Mouse (Mus musculus): ENCODE results near the gene Sash3.

The Sash3 gene

DNA sequence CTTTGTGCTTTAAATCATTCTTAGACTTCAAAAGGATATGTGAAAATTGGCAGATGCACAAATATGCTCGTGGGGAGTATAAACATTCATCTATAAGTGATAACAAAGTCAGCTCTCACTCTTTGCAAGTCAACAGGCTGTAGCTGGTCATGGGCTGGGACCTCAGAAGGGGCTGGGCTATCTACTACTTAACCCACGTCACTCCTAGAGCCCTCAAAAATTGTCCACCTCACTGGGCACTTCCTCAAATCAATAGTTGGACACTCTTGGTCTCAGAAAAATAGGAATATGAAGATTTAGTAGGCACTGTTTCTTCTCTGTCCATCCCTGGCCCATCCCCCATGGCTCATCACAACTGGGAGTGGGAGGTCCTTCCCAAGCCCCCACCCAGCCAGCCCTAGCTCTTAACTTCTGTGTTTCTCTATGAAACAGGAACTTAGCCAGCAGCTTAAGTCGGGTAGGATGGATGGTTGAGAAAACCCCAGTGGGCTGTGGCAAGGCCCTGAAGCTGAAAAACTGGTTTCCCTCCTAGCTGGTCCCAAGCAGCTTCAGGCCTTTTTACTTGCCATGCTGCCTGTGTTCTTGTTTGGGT lies 5.9 kb upstream of the Sash3 start:
- DNase-seq (ENCODE audit: low read depth, low spot score): no peak

DNA sequence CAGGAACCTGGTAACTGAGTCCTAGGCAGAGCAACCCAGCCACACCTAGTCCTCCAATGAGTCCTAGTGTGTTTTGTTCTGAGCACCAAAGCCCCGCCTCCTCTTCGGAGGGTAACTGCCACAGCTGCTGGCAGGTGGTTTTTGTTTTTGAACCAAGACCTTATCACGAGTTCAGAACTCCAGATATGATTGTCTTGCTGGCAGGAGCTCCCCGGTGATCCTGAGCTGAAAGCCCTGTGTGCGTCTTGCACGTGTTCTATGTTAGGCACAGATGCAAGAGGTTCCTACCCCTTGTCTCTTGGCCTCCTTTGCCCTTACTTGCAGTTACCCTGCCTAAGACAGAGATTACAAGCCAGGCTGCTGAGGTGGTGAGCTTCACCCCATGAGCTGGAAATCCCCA lies 4.8 kb upstream of the Sash3 start:
- DNase-seq (ENCODE audit: low read depth, low spot score): no peak

DNA sequence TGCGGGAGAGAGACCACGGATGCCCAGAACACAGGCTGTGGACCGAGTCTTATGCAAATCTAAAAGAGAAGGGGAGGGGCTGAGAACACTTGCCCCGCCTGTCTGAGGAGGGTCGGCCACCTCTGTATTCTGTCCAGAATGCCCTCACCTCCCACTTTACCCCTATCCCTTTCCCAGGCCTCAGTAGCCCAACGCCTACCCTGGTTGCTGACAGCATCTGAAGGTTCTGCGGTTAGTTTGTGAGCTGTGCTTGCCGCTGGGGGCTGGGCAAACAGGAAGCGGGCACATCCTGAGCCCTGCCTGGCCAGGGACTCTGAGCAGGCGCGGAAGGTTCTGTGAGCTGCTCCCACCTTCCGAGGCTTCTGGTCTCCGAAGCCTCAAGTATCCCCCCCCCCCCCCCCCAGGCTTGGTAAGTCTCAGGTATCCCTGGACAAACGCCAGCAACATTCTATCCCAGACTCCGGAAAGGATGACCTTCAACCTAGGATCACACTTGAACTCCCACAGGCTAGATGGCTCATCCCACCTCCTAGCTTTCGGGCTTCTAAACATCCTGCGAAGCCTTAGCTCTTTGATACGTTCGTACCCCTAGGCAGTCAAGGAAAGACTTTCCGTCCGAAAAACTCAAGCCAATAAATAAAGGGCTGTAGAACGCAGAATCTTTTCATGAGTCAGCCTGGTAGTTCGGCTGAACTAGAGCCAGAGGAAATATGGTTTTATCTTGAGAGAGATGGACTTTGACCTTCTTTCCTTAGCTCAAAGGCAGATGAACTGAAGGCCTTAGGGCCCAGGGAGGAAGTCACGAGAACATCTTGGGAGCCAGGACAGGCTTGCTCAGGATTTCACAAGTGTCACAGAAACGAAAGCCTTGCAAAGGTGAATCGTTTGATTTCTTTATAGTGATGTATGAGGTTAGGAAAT lies 2.6 kb upstream of the Sash3 start:
- no peak for DNase-seq (ENCODE audit: low read depth, low spot score)

DNA sequence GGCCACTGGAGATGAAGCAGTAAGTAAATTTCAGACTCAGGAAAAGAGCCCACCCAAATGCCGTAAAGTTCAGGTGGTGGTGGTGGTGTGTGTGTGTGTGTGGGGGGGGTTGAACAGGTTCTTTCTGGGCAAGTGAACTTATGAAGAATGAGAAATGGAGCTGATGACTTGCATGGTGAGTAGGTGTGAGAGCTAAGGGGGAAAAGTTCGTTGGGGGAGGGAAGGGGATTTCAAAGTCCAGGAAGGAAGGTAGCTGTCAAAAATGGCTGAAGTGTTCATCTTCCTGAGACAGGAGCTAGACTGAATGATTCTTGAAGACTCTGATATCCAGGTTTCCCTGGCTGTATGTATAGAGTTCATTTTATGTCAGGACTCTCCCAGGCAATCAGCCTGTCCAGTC lies 990 bp downstream of the Sash3 start:
- DNase-seq (ENCODE audit: low read depth, low spot score): no peak

DNA sequence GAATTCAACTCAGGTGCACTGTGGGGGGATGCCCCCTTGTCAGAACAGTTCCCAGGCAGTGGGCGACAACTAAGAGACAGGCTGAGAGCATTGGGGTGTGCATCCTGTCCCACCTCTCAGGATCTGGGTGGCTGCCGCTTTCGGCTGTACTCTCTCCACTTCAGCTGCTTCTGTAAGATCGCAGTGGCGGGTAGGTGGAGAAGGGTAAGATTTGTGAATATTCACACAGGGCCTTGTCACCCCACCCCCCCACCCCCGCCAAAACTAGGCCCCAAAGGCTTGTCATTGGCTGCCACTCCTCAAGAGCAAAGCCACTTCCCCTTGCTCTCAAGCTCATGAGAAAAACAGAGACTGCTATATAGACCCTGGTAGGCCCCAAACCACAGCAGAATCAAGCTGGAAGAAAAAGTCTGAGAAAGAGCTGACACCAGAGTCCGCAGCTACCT lies 1.5 kb downstream of the Sash3 start:
- no peak for DNase-seq (ENCODE audit: low read depth, low spot score)

DNA sequence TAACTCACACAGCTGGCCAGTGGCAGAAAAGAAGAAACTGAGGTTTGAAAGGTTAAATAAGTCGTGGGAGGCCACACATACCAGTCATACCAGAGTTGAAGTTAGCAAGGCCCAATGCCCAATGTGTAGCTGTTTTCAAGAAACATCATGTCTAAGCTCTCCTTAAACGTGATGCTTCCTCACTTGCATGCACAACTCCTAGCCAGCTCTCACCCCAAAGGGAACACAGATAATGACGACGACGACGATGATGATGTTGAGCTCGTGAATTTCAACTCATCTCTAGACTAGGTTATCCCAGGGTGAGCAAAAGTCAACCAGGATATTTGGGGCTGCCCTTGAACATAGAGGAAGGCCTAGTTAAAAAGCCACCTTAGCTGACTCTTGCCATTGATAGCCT lies 5.9 kb downstream of the Sash3 start:
- DNase-seq (ENCODE audit: low read depth, low spot score): no peak

DNA sequence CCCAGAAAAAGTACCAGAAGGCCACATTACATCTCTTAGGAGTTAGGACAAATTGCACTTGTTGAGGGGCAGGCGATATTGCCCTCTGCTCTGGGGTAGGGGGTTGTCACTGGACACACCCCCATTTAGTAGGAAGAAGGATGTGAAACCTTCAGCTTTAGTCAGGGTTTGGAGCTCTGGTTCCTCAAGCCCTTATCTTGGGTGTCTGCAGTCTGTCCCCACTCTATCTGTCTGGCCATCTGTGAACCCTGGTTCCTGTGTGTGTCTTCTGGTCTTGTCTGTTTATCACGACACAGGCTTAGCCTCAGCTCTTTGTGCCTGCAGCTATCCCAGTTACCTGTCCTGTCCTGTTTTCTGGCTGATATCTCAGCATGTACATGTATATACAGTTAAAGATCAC lies 7.2 kb downstream of the Sash3 start:
- no peak for DNase-seq (ENCODE audit: low read depth, low spot score)

DNA sequence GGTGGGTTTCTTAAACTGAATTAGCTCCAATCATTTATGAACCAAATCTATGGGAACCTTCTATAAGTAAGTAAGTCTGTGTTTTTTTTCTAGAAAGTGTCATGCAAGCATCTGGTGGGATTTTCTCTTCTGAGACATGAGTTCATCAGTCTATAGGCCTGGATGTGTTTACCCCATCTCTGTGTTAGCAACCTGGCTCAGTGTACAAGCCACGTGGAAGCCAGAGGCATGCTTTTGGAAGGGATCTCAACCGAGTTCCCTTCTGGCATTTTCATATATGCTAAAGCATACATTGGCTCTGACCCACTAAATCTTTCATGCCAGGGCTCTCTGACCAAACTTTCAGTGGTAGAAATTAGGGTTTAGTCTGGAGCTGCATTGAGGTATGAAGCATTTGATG lies 7.7 kb downstream of the Sash3 start:
- DNase-seq (ENCODE audit: low read depth, low spot score): no peak

DNA sequence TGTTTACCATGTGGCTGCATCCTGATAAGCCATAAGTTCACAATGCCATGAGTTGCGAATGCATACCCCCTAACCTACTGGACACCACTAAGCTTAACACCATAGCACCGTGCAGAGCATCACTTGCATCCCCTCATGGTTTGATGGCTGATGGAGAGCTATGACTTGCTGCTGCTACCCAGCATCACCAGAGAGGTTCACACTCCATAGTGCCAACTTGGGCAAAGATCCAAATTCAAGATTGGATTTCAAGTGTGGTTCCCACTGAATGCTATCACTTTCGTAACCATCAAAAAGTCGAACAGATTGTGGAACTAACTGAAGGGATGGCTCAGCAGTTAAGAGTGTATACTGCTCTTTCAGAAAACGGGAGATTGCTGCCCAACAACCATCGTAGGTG lies 9.3 kb downstream of the Sash3 start:
- DNase-seq (ENCODE audit: low read depth, low spot score): no peak

DNA sequence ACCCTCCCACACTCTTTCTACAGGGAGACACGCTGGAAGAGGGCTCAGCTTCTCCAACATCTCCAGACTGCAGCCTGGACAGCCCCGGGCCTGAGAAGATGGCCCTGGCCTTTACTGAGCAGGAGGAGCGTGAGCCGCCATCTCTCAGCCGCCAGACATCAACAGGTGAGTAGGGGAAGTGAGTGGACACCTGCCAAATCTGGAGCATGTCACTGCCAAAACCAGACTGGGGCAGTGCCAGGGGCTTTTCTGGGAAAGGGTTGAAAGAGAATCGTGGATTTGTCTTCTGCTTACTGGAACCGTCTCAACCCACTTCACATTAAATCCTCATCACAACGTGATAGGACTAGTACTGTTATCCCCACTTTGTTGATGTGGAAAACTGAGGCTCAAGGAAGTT lies 11.2 kb downstream of the Sash3 start:
- DNase-seq (ENCODE audit: low read depth, low spot score): no peak

DNA sequence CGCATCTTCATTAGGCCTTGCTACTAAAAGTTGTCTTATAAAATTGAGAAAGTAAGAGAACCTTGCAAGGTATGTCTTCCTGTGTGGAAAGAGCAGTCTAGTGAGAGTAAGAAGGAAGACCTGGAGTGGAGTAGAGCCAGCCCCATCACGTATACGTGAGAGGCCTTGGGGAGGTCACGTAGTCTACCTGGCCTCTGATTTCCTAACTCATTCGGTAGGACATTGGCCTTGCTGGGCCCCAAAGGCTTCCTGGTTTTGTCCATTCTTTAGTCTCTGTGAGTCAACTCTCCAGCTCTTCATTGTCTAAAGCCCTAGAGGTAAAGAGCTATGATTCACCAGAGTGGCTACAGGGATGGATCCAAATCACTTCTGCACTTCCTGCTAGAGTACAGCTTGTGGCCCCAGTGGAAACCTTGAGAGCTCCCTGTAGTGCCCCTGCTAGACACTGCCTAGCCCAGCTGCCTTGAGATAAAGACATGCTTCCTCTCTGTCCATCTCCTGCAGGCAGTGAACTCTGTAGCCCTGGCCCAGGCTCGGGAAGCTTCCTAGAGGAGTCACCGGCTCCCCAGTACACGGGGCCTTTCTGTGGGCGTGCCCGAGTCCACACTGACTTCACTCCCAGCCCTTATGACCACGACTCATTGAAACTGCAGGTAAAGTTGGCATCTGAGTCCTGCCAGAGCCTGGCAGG lies 12.1 kb downstream of the Sash3 start:
- DNase-seq (ENCODE audit: low read depth, low spot score): no peak

DNA sequence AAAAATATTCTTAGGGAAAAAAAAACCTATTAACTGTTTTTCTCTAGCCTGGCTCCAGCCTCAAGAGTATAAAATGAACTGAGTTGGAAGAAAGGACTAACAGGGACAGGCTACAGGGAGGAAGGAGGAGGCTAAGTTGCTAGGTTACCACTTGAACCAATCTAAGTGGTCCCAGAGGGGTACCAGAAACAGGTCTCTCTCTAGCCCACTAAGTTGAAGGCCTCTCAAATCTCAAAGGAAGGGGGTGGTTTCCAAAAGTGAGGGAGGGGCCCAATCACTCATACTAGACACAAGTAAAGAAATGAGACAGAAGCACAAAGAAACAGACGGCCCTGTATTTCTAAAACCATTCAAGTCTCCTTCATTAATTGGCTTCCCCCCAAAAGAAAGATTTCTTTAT lies 23.7 kb downstream of the Sash3 start:
- DNase-seq (ENCODE audit: low read depth, low spot score): no peak

DNA sequence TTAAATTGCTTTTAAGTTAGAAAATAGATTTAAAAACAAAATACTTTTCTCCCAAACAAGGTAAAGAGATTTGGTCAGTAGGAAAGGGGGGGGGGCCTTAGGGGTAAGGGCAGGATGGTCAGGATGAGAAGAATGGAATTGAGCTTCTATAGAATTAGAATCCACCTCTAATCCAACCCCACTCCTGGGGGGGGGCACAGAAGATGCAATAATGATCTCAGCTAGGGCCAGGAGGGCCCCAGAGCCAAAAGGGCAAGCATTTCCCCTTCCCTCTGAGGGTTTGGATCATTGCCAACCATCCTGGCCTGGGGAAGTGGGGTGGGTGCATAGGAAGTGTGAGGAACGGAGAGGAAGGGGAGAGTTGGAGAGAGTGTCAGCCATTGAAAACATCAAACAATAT lies 24.1 kb downstream of the Sash3 start:
- no peak for DNase-seq (ENCODE audit: low read depth, low spot score)

DNA sequence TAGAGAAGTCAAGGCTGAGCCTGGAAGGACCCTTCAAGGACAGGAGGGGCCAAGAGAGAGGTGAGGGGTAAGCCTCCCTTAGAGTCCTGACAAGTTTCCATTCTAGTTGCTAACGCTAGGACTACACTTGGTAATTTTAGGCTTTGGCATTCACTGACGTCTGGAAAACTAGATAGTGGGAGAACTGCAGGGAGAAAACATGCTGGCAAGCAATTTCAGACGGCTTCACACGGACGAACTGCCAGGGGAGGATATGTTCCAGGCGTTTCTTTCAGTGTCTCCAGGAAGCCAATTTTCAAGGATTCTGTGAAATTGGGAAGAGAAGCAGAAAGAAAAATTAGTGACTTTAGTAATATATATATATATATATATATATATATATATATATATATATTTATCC lies 35.6 kb downstream of the Sash3 start:
- no peak for DNase-seq (ENCODE audit: low read depth, low spot score)

DNA sequence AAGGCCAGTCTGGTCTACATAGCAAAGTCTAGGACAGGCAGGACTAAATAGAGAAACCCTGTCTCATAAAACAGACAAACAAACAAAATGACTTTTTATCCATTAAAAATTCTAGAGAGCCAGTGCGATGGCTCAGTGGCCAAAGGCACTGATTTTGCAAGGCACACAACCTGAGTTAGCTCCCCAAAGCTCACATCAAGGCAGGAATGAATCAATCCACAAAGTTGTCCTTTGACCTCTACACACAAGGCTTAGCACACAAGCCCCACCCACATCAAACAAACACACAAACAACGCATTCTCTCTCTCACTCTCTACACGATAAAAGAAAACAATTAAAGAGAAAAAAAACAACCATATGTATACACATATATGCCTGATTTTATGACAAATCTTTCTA lies 38.5 kb downstream of the Sash3 start:
- no peak for DNase-seq (ENCODE audit: low read depth, low spot score)

DNA sequence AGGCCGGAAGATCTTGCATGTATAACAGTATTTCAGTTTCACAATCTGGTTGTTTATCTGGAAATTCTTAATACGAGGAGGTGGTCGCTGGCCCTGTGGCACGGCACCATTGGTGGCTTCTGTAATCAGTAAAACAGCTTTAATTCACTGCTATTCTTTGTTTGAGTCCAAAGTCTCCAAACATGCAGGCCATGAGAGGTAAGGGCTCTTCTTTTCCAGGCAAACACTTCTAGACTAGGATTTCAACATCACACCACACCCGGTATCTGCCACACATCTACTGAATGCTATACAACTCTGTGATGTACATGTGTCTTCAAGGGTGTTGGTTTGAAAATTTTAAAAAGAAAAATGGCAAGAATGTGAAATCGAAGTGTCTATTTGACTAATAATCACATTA lies 45.0 kb downstream of the Sash3 start:
- no peak for DNase-seq (ENCODE audit: low read depth, low spot score)

DNA sequence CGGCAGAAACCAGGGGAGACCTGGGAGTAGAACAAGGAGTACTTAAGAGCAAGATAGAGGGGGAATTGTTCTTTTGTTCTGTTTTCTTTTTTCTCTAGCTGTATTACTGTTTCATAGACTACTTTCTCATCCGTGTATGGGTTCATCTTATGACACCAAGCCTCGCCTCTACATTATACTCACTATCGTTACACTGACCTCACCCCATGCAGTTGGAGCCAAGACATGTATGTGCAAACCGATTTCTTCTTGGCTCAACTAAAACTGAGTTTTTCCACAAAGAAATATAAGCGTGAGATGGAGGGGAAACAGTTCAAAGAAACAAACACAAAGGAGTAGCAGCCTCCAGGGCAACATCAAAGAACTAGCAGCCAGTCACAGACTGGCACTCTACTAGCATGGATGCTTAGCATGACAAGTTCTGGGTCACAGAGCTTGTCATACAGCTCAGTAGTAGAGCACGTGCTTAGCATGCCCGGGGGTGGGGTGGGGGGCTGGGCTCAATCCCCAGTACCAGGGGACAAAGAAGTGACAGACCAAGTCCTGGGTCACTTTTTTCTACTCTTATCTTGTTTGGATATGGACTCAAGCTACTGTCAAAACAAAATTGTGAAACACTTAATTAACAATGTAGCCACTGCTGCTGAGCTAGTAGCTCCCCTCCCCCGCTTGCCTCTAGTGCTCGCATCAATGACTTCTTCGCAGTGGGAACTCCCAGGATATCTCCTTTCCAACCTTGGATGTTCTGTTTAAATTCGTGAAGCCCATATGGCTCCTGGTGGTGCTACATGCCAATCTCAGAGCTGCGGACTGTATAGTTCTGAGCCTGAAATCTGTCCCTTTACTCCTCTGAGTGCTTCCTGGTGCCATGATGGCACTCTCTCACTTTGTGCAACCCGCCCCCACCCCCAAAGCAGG lies 47.3 kb downstream of the Sash3 start:
- DNase-seq (ENCODE audit: low read depth, low spot score): no peak

DNA sequence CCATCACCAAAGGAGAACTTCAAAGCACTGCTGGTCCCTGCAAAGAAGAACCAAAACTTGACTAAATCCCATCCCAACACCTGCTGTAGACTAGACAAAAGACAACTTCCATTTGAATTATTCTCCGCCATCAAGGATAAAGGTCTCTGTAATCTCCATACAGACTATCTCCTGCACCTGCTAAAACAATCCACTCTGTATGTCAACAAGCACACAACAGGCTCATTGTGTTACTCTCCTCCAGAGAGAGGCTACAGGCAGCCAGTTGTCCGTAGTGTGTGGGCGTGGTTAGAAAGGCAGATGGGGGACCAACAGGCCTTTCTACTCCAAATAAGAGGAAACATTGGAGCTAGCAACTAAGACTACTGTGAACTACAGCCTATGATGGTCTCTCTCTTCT lies 51.6 kb downstream of the Sash3 start:
- DNase-seq (ENCODE audit: low read depth, low spot score): no peak

DNA sequence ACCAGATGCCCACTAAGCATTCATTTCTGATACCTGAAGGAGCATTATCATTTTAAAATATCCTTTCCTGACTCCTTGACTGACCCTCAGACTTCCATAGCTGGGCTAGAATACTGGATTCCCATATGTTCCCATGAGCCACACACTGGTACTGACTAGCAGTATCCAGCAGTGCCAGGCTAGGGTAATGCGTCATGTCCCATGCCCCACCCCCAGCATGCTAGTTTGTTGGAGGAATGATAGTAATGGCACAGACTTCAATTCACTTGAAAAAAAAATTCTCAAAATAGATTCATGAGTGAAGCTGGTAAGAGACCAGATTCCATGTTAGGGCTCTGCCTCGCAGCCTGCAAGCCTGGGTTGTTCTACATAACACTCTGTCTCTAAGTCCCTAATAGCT lies 52.8 kb downstream of the Sash3 start:
- no peak for DNase-seq (ENCODE audit: low read depth, low spot score)

DNA sequence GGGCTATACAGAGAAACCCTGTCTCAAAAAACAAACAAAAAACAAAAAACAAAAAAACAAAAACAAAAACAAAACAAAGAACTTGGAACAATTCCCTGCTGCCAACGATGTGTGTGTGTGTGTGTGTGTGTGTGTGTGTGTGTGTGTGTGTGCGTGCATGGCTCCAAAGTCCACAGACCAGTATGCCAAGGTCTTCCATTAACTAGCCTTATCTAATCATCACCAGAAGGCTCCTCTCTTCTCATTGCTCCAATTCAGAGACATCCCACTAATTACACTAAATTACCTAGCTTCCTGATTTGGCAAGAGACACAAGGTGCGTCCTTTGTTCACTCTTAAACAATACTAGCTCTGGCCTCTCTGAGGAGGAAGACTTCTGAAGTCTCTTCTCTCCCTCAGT lies 54.5 kb downstream of the Sash3 start:
- DNase-seq (ENCODE audit: low read depth, low spot score): no peak

DNA sequence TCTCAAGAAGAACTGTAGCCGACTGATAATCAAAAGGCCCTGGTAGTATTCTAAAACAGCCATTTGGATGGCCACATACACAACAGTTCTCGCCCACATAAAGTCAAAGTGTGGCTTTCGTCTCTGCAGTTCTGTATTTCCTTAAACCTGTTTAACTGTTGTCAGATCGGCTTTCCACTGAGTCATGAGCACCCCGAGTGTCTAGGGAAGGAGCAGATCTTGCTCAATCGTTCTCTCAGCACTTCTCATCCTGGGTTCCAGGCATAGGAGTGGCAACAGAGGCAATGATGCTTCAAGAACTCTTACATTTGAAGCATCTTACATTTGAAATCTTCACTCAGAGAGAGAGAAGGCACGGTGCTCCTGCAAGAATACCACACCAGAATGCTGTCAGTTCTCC lies 55.7 kb downstream of the Sash3 start:
- DNase-seq (ENCODE audit: low read depth, low spot score): no peak

DNA sequence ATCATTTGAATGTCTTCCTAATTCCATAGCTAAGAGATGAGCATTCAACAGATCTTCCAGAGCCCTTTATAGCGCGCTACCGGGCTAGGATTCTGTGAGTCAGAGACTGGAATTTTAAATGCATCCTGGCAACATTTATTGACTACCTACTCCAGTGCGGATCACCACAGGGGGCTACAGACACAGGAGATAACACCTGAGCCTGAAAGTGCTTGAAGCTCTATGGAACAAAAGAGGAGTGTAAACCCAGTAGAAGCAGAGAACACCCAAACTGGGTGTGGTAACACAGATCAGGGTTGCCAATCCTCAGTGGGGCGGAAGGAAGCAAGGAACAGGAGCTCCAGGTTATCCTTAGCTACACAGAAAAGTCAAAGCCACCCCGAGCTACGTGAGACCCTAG lies 56.2 kb downstream of the Sash3 start:
- no peak for DNase-seq (ENCODE audit: low read depth, low spot score)

Measured in retina, postnatal 7 days (tissue).